Mouse (Mus musculus) left cerebral cortex, adult 18-20 months (tissue): ENCODE data around the gene Bap1. TPM values are rescaled to one million over a fixed set of nuclear protein-coding genes. Genes with fewer than 3 reads are reported as not detected.

ENCODE experiments used
- DNase-seq, 2 experiments: peaks; one replicate each; pipeline ENCODE4 v3.0.0; 2021 to 2022; ENCODE audit warnings: low spot score in 2 of 2, mixed read lengths in 1 of 2
- long read RNA-seq, 2 experiments: library from polyadenylated mRNA; stranded (forward); transcript quantifications; one replicate each; pipeline ENCODE4 v2.0.0; 2021
- total RNA-seq, 2 experiments: library from RNA; stranded (reverse); gene quantifications; 2 replicates each; pipeline ENCODE4 v1.2.3; 2021

The Bap1 gene
- 100 to 1,000 TPM; 145 TPM for total RNA-seq
- long read RNA-seq, experiment 1, transcript Bap1-201 (17 exons, 3,460 nt) = major isoform, 192 of 291 reads
- long read RNA-seq, experiment 1, partial matches to known transcripts = 21 of 291 reads
- long read RNA-seq, experiment 1, other reads (novel, unspliced or antisense) = 78 of 291 reads
- long read RNA-seq, experiment 2, transcript Bap1-201 (17 exons, 3,460 nt) = major isoform, 144 of 213 reads
- long read RNA-seq, experiment 2, partial matches to known transcripts = 27 of 213 reads
- long read RNA-seq, experiment 2, other reads (novel, unspliced or antisense) = 42 of 213 reads

DNA sequence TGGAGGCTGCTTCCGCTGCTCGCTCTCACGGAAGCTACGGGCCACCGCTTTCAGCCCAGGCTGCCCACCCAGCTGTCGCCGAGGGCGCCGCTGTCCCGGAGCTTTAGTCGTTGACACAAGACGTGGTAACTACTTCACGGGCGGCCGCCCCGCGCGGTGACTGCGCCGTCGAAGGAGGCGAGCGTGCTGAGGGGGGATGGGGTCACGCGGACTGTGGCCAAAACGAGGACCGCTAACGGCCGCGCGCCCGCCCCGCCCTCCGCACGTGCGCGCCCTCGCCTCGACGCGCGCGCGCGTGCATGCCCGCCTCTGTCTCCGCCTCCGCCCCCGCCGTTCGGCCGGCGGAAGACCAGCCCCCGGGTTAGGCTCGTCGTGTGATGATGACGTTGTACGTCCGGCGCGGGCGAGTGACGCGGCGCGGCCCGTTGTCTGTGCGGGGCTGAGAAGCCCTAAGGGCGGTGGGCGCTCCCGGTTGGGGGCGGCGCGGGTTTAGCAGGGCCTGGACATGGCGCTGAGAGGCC, at the start of gene Bap1, which contains the start of gene Phf7:
Bap1 (plus strand) TSS at position 367 of the 521 bp plus-strand sequence.
Phf7 (minus strand) TSS at position 234 of the 521 bp plus-strand sequence.
- DNase-seq = peak; percentile 97

DNA sequence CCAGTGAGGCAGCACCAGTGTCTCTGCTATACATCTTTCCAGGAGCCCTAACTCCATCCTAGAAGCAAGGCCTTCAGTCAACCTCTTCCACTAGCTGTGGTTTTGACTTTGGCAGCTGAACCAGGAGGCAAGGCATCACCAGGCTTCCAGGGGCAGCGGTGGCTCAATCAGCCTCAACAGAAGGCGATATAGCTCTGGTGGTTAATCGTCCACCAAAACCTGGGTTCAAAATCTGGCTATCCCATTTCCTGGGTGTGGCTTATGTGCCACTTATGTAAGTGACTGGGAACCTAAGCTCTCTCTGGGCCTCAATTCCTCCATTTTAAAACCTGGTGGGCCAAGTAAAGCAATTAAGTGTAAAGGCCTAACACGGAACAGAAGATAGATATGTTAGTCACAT, 46.4 kb upstream of the Bap1 start:
- DNase-seq = no peak

DNA sequence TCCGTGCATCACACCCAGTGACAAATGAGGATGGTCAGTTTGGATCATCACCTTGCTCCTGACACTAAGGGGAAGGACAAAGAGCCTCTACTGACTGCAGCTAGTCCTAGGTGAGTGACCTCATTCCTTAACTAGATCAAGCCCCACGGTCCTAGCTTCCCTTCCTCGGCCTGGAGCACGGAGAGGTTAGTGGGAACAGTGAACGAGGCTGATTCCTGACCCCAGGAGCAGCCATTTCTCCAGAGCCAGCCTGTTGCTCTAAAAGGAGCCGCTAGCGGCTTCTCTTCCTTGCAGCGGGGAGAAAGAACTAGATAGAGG, 46.0 kb upstream of the Bap1 start:
- DNase-seq = no peak

DNA sequence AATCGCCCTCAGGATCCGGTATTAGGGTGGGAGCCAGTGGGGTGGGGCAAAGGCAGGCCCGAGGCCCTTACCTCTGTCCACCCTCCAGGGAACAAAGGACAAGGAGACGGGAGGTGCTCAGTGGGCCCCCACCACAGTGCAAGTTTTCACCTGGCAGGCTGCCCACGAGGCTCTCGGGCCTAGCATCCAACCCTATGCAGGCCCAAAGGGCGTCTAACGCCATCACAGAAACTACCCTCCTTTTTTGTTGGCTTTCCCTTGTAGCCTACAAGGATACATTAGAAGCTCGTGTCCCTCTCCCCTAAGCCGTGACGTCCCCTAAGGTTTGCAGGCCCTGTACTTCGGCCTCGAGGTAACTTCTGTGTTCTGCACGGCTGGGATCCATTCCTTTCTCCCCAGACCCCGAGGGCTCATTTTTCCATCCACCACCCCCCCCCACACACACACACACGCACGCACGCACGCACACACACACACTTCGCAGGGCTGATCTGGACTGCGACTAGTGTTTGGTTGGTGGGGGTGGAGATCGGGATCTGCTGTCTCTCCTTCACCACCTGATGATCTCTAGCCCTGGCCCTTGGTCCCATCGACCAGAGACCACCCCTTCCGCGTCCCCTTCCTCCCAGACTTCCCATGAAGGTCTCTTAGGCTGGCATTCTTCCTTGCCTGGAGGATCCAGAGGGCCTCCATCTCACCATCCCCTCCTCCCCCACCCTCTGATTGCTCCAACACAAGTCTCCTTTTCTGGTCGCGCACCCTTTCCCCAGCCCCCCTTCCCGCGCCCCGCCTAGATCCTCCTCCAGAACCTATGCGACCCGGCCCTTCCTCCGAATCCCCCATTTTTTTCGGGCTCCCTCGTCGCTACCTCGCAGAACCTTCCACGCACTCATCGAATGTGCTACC, 45.4 kb upstream of the Bap1 start:
- DNase-seq = peak in 1 of 2 experiments; percentile 37

DNA sequence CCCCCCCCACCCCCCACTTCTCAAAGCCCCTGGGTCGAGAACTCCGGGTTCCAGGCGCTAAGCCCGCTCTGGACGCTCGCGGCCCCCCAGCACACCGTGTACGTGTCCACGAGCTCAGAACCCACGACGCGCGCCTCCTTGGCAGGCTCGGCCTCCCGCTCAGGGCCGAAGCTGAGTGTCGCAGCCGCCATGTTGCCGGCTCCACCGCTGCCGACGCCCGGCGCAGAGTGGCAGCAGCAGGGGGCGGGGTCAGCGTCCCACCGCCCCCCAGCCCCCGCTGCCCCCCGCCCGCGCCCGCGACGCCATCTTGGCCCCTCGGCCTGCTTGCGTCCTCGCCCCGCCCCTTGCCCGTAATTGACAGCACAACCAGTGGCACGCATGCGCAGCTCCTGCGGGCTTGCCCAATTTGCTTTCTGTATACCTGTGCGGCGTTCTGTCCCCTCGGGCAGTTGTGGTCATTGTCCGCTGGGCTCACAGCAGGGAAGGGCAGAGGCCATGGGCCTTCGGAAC, 44.7 kb upstream of the Bap1 start:
- peak; percentile 94 to 95 for DNase-seq

DNA sequence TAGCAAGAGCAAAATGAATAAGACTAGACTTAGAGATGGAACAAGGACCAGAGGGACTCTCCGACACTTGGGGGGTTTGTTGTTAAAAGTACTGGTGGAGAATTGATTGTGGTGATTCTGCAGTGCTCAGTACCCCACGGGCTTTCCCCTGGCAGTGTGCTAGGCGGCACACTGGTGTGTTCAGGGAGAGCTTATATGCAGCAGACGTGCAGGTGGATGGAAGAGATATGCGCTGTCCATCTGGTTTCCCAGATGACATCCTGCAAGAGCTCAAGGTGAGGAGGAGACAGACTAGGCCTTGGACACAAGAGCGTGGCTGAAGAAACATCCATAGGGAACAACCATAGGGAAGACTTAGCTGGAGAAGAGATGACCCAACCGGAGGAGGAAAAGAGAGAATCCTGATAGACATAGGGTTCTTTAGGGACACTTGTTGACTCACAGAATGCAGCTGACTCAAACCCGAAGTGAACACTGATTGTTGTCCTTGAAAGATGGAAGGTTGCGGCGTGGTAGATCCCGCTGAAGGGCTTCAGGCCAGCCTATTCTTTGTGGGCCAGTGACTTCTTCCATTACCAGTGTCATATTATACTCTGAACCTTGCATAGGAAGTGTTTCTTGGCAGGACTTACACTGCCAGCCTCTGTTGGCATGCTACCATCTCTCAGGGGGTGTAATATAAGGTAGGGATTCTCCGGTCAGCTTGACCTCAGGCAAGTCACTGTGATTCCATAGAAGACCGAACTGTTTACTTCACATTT, 44.0 kb upstream of the Bap1 start:
- DNase-seq = peak in 1 of 2 experiments; percentile 24

DNA sequence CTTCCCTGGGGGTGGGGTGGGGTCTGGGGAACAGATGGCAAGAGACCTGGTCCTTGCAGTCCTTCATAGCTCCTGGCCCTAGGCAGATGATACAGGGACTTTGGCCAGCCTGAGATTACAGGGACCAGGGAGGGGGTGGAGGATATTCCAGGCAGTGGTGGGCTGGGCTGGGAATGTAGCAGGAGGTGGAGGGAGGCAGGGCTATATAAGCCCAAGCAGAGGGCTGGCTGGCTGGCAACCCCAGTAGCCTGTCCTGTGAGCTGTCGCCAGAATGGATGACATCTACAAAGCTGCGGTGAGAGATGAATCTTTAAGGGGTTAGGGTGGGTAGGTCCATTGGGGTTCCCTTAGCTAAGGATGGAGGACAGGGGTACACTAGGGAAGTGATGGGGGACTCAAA, 43.2 kb upstream of the Bap1 start, which contains the start of gene Tnnc1:
Tnnc1 (plus strand) TSS at position 229 of the 400 bp plus-strand sequence.
- DNase-seq = no peak

DNA sequence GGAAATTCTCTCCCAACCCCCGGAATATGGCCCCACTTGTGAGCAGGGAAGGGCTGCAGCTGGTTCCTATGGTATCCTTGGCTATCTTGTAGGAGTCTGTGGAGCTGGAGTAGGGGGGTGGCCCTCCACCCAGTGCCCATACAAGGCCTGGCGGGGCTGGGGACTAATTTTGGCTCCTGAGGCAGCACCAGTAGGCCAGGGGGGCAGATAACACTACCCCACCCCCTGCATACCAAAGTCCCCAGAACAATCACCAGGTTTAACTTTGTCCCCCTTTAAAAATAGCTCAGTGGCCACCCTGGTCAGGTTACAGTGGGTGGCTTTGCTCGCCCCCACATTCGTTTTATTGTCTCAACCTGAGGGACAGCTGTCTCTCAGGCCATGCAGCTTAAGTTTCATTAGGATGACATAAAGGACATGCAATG, 42.1 kb upstream of the Bap1 start:
- no peak for DNase-seq

DNA sequence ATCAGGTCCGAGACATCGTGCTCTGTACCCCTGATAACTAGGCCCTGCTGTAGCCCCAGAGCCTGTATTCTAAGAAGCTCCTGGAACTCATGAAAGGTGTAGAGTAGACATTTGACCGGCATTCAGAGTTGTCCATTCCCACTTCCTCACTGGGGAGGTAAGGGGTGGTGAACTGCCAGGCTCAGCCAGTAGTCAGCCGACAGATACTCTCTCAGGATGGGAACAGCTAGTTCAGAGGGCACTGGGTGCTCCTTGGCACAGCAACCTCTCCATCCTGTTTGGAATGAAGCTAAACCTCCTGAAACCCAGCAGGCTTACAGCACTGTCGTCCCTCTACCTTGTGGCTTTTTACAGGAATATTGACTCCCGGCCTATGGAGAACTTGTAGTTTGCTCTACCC, 39.4 kb upstream of the Bap1 start:
- DNase-seq = no peak

DNA sequence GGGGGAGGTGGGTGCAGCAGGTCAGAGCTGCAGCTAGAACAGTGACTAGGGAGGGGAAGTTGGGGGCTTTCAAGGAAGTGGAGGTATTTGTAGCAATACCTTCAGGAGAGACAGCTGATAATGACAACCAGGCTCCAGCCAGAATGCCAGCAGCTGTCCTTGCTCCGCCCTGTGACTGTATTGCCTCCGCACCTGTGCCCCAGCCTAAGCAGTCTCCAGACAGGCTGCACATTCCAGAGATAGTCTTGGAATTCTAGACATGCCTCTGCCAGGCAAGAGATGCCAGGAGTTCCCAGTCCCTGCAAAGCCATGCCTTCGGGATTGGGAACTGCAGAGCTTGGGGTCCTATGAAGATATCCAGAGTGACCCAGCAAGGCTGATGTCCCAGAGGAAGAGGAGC, 38.8 kb upstream of the Bap1 start:
- DNase-seq = no peak

DNA sequence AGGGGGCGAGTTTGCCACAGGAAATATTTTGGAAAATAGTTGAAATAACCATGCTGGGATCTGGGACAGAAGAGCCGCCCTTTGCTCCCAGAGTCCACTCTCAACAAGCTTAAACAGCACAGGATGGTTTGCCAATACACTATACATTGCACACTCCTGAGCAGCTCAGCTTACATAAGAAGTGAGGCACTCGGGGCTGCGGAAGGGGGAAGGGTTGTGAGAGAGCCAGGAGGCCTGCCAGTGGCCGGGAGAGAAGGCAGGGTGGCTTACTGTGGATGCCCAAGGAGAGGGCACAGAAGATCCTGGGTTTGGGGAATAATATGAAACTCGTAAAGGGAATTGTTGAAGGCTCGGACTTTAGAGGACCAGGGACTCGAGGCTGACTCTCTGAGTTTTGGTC, 37.4 kb upstream of the Bap1 start:
- no peak for DNase-seq

DNA sequence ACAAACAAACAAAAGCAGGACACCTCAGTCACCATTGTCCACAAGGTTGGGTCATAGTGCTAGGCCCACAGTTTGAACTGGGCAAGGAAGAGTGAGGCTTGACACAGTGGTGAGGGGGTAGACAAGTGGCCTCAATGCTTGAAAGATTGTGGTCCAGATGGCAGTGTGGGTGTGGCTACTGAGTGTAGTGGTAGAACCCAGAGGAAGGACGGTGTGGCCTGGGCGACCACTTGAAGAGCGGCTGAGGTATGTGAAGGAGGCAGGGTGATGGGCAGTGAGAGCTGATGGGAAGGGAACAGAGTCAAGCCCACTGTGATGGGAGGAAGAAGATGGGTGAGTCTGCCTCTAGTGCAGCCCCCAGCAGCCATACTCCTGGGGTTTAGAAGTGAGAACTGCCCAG, 36.6 kb upstream of the Bap1 start:
- DNase-seq = no peak

DNA sequence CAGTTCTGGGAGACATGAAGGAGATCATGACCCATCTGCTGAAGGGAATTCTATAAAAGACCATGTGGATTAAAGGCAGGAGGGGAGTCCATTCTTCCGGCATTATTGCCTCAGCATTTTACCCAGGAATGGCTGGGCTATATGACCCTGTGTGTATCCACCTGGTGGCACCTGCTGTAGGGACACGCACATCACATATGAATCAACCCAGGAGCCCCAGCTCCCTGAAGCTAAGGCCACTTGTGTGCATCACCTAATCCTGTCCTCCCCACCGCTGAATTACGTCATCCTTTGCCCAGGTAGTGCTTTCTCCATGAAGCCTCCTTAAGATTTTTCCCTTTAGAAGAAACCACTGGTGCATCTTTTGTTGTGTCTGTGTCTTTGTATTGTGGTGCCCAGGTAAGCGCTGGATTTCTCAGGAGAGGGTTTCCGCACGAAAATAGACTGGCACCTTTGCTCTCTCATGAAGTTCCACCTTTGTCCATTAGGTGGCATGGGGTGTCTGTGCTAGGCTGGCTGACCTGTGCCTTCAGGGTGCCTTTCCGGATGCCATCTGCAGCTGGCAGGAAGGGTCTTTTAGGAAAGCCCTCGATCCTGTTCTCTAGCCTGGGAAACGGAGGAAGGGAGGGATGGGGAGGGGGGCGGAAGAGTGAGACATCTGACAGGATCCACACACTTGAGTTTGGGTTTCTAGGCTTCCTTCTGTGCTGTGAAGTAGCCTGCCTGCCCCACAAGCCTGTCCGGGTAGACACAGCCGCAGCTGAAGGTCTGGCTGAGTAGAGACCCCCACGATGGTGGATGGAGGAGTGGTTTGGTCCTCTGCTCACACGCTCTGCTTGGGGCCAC, 35.9 kb upstream of the Bap1 start:
- DNase-seq = peak; percentile 54 to 69

DNA sequence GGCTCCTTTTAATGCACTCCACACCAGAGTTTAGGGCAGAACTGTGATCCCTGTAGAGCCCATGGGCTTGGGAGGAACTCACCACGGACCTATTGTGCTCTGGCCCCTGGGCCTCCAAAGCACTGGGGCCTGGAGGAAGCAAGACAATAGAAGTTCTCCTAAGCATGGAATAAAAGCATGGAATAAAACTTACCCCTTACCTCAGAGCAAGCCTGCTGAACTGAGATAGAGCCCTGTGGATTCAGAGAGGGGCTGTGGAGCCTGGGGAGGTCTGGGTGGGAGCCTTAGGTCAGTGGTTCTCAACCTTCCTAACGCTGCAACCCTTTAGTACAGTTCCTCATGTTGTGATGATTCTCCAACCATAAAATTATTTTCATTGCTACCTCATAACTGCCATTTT, 34.4 kb upstream of the Bap1 start, which contains the start of gene Nisch:
Nisch (minus strand) TSS at position 101 of the 400 bp plus-strand sequence.
- no peak for DNase-seq

DNA sequence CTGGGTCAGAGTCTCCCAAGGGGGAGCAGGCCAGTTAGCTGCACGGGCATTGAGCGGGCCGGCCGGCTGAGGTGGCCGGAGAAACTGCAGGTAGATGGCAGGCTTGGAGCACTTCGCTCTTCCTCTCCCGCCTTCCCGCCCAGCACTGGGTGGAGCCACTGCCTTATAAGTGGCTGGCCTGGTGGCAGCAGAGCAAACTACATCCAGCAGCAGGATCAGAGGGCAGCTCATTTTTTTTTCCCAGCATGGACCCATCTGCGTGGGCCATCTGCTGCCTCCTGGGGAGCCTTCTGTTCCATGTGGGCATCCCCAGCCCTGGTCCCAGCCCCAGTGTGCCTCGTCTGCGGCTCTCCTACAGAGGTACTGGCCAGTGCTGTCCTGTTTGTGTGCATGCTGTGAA, 33.6 kb upstream of the Bap1 start, which contains the start of gene Sema3g:
Sema3g (plus strand) TSS at position 195 of the 400 bp plus-strand sequence.
- DNase-seq = no peak

DNA sequence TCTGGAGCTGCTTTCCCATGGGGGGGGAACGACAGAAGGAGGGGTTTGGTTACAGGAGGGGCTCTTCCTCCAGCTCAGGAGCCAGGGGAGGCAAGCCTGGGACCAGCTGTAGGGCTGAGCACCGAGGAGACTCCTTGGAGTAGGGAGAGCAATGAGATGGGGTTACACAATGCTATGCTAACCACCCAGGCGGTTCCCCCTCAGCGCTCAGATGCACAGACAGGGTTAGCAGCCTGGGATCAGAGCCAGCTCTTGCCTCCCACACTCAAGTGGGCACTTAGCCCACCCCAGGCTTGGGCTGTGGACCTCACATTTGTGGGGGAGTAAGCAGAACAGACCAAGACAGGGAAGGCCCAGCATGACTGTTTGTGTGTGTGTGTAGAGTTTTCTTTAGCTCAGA, 24.3 kb upstream of the Bap1 start:
- DNase-seq = peak; percentile 44 to 67

DNA sequence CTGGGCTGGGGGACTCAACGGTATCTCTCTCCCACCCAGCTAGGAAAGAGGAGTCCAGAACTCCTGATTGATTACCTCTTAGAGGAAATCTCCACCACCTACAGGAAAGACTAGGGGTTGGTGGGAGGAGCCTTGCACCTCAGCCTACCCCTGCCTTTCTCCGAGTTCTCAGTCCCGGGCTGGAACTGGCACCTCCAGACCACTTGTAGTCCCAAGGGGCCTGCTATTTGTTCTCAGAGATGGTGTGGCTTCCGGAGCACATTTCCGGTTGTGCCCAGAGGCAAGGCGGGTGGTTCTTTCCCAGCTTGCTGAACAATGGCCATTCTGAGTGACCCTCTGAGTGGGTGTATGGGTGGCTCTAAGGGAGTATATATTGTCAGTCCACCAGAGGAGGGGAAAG, 23.0 kb upstream of the Bap1 start:
- no peak for DNase-seq

DNA sequence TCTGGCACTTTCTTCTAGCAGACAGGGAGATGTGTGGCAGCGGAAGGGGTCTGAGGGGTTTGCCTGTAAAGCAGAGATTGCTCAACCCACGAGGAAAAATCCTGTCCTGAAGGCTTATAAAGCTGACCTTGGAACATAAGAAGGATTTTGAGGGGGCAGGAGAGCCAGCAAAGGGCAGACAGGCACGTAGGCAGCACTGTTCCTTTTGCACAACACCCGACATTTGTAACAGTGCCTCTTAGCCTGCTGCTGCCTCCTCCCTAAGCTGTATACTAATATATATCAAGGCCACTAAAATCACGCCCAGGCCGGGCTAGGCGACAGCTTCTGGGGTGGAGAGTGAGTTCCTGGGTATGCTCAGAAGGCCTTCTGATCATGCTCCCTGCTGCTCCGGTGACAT, 20.8 kb upstream of the Bap1 start:
- no peak for DNase-seq

DNA sequence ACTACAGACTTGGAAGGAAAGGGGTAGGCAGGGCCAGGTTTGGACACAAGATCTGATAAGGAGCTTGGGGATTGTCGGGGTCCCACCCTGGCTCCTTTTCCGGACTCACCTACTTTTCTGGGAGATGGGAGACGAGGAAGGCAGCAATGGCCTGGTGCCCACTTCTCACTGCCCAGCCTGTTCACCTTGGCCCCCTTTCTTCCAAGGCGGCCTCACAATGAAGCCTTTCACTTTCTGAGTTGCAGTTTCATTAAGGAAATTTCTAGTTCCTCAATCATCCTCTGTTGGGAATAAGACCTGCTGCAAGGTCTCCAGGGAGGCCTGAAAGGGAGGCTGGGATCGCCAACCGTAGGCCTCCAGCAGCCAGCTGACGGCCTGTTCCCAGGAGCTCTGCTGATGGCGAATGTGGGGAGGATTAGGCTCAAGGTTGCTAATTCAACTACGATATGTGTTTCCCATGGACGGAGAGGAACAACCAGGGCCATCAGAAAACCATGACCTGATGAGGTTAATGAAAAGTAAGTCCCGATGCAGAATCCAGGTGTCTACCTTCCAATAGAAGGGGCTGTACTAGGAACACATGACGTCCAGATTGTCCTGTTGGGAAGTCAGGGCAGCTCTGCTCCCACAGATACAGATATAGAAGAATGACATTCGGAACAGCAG, 18.7 kb upstream of the Bap1 start:
- no peak for DNase-seq
